Mouse (Mus musculus): ENCODE measurements around the gene Gsdma3. TPM values are rescaled to one million over a fixed set of nuclear protein-coding genes. Genes with fewer than 3 reads are reported as not detected.
"Not testable (repeated sequence)": the region's sequence is repeated elsewhere in the genome, so short reads cannot be mapped to it uniquely, and the experiment has no call there.

Gsdma3 gene
- polyA plus RNA-seq, 1 experiment from 2014 or later, result not detected

DNA sequence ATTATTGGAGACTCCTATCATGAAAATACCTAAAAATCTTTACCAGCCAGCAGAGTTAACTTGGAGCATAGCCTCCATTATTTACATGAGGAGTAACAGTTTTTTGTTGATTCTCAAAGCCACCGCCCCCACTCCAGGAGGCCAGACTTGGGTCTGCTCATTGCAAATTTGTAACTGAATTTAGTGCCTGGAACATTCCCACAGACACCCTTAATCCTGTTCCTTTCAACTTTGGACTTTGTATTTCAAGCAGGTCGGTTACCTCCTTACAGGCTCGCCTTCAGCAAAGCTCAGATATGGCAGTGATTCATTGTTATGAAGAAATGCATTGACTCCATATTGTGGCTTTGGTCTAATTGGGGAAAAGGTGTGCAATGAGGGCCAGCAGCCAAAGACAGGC, 18.6 kb downstream of the Gsdma3 start:
- no peaks in the 10 kb centered on the region; the same call in 1 of the 2 replicates for H3K27me3 ChIP-seq (ENCODE audit: control insufficient read depth, insufficient read depth, low read length)
- WGBS, result 82% methylated on average over 3 of the region's 3 CpGs
- no peaks in the 10 kb centered on the region for H3K36me3 ChIP-seq (replicated peaks; ENCODE audit: control insufficient read depth, insufficient read depth)
- no peaks in the 10 kb centered on the region for H3K4me1 ChIP-seq (replicated peaks; ENCODE audit: control insufficient read depth, insufficient read depth, low read length)
- no peaks in the 10 kb centered on the region for H3K9me3 ChIP-seq (ENCODE audit: control insufficient read depth, low read length)
- H3K9ac ChIP-seq, result no peak overlapping the region
- DNase-seq (ENCODE audit: low spot score) (no peak), ATAC-seq (ENCODE audit: low FRiP score) (no peak)
- H3K4me3 ChIP-seq (replicated peaks; ENCODE audit: low read length), result no peak overlapping the region
- H3K27ac ChIP-seq, result no peak overlapping the region
- H3K4me2 ChIP-seq (replicated peaks), result no peak overlapping the region

- no peaks in the 10 kb centered on the region; the same call in 1 of the 2 replicates for H3K27me3 ChIP-seq (ENCODE audit: control insufficient read depth, insufficient read depth, low read length)
- DNase-seq (ENCODE audit: low spot score) (no peak), ATAC-seq (ENCODE audit: low FRiP score) (no peak)
- no peak overlapping the region for H3K4me2 ChIP-seq (replicated peaks)
- no peak overlapping the region for H3K27ac ChIP-seq
- H3K36me3 ChIP-seq (replicated peaks; ENCODE audit: control insufficient read depth, insufficient read depth), result no peaks in the 10 kb centered on the region
- 74% methylated on average over 2 of the region's 2 CpGs for WGBS
- H3K9ac ChIP-seq, result no peak overlapping the region
- H3K9me3 ChIP-seq (ENCODE audit: control insufficient read depth, low read length), result no peaks in the 10 kb centered on the region
- H3K4me3 ChIP-seq (replicated peaks; ENCODE audit: low read length), result no peak overlapping the region
- H3K4me1 ChIP-seq (replicated peaks; ENCODE audit: control insufficient read depth, insufficient read depth, low read length), result no peaks in the 10 kb centered on the region
Measured at GRCm38 (mm10) chr11:98645946-98646345, 19.8 kb downstream of the Gsdma3 start.

DNA sequence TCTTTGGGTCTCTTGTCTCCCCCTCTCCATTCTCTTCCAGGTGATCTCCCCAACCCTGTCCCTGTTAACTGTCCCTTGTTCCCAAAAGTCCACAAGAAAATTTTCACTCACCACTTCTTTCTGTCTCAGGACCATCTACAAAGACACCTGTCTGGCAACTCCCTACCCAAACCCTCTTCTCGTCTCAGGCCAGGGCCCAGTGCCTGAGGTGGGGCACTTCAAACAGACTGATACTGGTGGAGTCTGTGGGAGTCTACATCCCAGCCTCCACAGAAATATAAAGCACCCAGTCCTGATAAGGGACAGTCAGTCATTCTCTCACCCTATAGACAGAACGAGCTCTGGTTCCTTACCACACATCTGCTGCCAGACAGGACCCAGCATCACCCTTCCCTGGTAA, 20.3 kb downstream of the Gsdma3 start, which contains the start of gene Gsdma2:
Gene Gsdma2, plus strand, starts transcription at position 301 of the 400 bp plus-strand sequence.
- Histone ChIP-seq H3K4me2 (replicated peaks) (no peak within 1 kb of the TSS), H3K9ac (no peak within 1 kb of the TSS), H3K9me3 (ENCODE audit: control insufficient read depth, low read length) (no peaks in the 10 kb centered on the region), H3K27me3 (ENCODE audit: control insufficient read depth, insufficient read depth, low read length) (no peaks in the 10 kb centered on the region; the same call in 1 of the 2 replicates), H3K36me3 (replicated peaks; ENCODE audit: control insufficient read depth, insufficient read depth) (no peaks in the 10 kb centered on the region), H3K4me3 (replicated peaks; ENCODE audit: low read length) (no peak within 1 kb of the TSS), H3K27ac (no peak within 1 kb of the TSS), H3K4me1 (replicated peaks; ENCODE audit: control insufficient read depth, insufficient read depth, low read length) (no peaks in the 10 kb centered on the region)
- DNase-seq (ENCODE audit: low spot score) (no peak), ATAC-seq (ENCODE audit: low FRiP score) (no peak)
- WGBS, result 65% methylated on average over 2 of the region's 2 CpGs

DNA sequence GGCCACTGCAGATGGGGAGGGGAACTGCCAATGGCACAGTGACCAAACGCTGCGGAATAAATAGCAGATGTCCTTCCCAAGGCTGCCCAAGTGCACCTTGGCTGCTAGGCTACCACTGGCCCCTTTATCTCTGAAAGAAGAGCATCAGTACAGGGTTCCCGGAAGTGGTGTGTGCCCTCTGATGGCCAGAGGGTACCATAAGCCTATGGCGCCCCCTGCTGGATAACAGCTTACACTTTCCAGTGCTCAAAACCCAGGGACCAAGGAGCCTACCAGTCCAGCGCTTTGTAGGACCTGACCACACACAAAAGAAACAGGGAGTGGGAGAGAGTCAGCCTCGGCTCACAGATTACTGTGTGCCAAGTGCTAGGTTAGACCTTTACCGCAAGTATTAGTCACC, 28.9 kb downstream of the Gsdma3 start:
- not testable (repeated sequence) for ATAC-seq (ENCODE audit: low FRiP score); H3K27me3 ChIP-seq (ENCODE audit: control insufficient read depth, insufficient read depth, low read length); H3K4me3 ChIP-seq (replicated peaks; ENCODE audit: low read length); H3K9me3 ChIP-seq (ENCODE audit: control insufficient read depth, low read length); H3K36me3 ChIP-seq (replicated peaks; ENCODE audit: control insufficient read depth, insufficient read depth); H3K4me2 ChIP-seq (replicated peaks); H3K9ac ChIP-seq; H3K27ac ChIP-seq; H3K4me1 ChIP-seq (replicated peaks; ENCODE audit: control insufficient read depth, insufficient read depth, low read length)
- 18% methylated on average over 7 of the region's 7 CpGs for WGBS
- peak; percentile 38 for DNase-seq (ENCODE audit: low spot score)

DNA sequence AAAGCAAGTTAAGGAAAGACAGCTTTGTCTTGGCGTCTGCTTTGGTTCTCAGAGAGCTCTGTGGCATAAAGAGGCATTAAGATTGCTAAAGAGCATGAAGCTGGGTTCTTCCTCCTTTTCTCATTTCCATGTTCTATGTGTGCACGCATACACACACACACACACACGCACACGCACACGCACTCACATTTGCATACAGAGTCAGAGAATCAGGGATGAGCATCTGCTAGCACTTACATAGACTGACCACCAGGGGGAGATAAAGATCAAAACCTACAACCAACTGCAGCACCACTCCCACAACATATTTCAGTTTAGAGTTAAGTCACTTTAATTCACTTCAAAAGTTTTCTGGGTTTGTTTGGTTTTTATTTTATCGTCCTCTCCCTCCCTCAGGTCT, 34.4 kb downstream of the Gsdma3 start:
- no peak for ATAC-seq (ENCODE audit: low FRiP score)

DNA sequence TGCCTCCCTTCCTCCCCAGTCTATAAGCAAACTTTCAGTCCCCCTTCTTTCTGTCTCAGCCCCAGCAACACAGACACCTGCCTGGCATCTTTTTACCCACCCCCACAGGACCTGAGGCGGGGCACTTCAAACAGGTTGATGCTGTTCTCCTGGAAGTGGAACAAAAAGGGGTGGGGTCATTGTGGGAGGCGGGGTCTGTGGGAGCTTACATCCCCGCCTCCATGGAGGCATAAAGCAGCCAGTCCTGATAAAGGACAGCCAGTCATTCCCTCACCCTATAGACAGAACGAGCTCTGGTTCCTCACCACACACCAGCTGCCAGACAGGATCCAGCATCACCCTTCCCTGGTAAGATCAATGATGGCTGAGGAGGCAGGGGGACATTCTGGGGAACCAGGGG, 37.9 kb downstream of the Gsdma3 start, which contains the start of gene Gsdma:
Gene Gsdma, plus strand, starts transcription at position 261 of the 400 bp plus-strand sequence.
- ATAC-seq (ENCODE audit: low FRiP score) (no peak), DNase-seq (ENCODE audit: low spot score) (no peak)
- Histone ChIP-seq H3K4me1 (replicated peaks; ENCODE audit: control insufficient read depth, insufficient read depth, low read length) (no peaks in the 10 kb centered on the region), H3K27ac (no peak within 1 kb of the TSS), H3K9me3 (ENCODE audit: control insufficient read depth, low read length) (no peaks in the 10 kb centered on the region), H3K27me3 (ENCODE audit: control insufficient read depth, insufficient read depth, low read length) (0 out of 2 replicates have a peak, but pooled peaks cover 7% of the 10 kb centered on the region), H3K9ac (no peak within 1 kb of the TSS), H3K36me3 (replicated peaks; ENCODE audit: control insufficient read depth, insufficient read depth) (no peaks in the 10 kb centered on the region), H3K4me2 (replicated peaks) (no peak within 1 kb of the TSS), H3K4me3 (replicated peaks; ENCODE audit: low read length) (no peak within 1 kb of the TSS)
- 23% methylated on average over 4 of the region's 4 CpGs for WGBS

More for the DNA sequence above, 34.4 kb downstream of the Gsdma3 start:
- no peaks in the 10 kb centered on the region for H3K9me3 ChIP-seq (ENCODE audit: control insufficient read depth, low read length)
- no peaks in the 10 kb centered on the region for H3K4me1 ChIP-seq (replicated peaks; ENCODE audit: control insufficient read depth, insufficient read depth, low read length)
- H3K4me2 ChIP-seq (replicated peaks), result peak overlapping the region; percentile 34
- DNase-seq (ENCODE audit: low spot score), result peak; percentile 82
- H3K36me3 ChIP-seq (replicated peaks; ENCODE audit: control insufficient read depth, insufficient read depth), result no peaks in the 10 kb centered on the region
- no peaks in the 10 kb centered on the region for H3K27me3 ChIP-seq (ENCODE audit: control insufficient read depth, insufficient read depth, low read length)
- no peak overlapping the region for H3K27ac ChIP-seq
- H3K4me3 ChIP-seq (replicated peaks; ENCODE audit: low read length), result no peak overlapping the region
- WGBS, result 9% methylated on average over 6 of the region's 6 CpGs
- 0 out of 2 replicates have a peak overlapping the region, but pooled peaks have one; percentile 17 for H3K9ac ChIP-seq

DNA sequence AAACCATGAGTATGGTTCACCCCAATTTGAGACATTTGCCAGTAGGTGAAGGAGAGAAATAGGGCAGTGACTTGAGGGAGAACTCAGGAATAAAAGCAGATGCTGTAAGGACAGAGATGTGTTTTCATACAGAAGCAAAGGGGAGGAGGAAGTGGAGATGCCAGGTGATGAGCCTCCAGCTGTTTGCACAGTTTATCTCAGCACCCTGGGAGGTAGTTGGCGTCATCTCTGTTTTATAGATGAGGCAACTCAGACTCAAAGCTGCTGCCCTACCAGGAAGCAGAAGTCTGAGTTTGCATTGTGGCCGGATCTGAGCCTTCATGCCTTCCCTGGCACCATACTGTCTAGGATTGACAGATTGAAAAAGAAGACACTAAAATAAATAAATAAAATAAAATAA, 42.8 kb downstream of the Gsdma3 start:
- 64% methylated on average over 2 of the region's 2 CpGs for WGBS

DNA sequence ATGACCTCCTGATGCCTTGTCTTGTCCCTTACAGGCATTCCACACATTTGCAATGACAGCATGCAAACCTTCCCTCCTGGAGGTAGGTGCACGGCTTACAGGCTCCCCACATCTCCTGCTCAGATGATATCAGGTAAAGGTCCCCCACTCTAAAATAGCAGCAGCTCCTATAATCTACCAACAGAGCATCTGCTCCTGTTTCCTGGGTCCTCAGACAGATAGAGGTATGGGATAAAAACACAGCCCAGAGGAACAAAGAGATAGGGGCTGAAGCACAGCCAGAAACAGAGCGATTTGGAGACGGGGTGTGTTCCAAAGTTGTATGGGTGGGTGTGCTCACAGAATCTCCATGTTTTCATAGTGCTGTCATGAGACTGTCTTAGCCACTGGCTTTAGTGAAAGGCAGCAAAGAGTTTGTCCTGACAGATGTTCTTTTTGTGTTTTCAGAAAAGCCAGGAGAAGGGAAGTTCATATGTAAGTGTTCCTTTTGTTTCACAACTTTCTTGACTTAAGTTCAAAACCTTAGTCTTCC, 45.2 kb downstream of the Gsdma3 start:
- Histone ChIP-seq H3K9ac (no peak overlapping the region), H3K9me3 (ENCODE audit: control insufficient read depth, low read length) (no peaks in the 10 kb centered on the region), H3K4me1 (replicated peaks; ENCODE audit: control insufficient read depth, insufficient read depth, low read length) (no peaks in the 10 kb centered on the region), H3K4me2 (replicated peaks) (no peak overlapping the region), H3K36me3 (replicated peaks; ENCODE audit: control insufficient read depth, insufficient read depth) (no peaks in the 10 kb centered on the region), H3K27me3 (ENCODE audit: control insufficient read depth, insufficient read depth, low read length) (0 out of 2 replicates have a peak, but pooled peaks cover 7% of the 10 kb centered on the region), H3K27ac (no peak overlapping the region), H3K4me3 (replicated peaks; ENCODE audit: low read length) (no peak overlapping the region)
- ATAC-seq (ENCODE audit: low FRiP score), result no peak
- DNase-seq (ENCODE audit: low spot score), result no peak
- WGBS, result 88% methylated on average over 3 of the region's 3 CpGs

More for the DNA sequence above, 42.8 kb downstream of the Gsdma3 start:
- Histone ChIP-seq H3K27ac (no peak overlapping the region), H3K9ac (no peak overlapping the region), H3K9me3 (ENCODE audit: control insufficient read depth, low read length) (no peaks in the 10 kb centered on the region), H3K27me3 (ENCODE audit: control insufficient read depth, insufficient read depth, low read length) (0 out of 2 replicates have a peak, but pooled peaks cover 7% of the 10 kb centered on the region), H3K4me1 (replicated peaks; ENCODE audit: control insufficient read depth, insufficient read depth, low read length) (no peaks in the 10 kb centered on the region), H3K4me2 (replicated peaks) (no peak overlapping the region), H3K36me3 (replicated peaks; ENCODE audit: control insufficient read depth, insufficient read depth) (no peaks in the 10 kb centered on the region), H3K4me3 (replicated peaks; ENCODE audit: low read length) (no peak overlapping the region)
- no peak for DNase-seq (ENCODE audit: low spot score)
- no peak for ATAC-seq (ENCODE audit: low FRiP score)

- no peaks in the 10 kb centered on the region for H3K9me3 ChIP-seq (ENCODE audit: control insufficient read depth, low read length)
Measured at GRCm38 (mm10) chr11:98671857-98672256, 45.7 kb downstream of the Gsdma3 start.

More at GRCm38 (mm10) chr11:98671857-98672256, 45.7 kb downstream of the Gsdma3 start:
- Histone ChIP-seq H3K4me1 (replicated peaks; ENCODE audit: control insufficient read depth, insufficient read depth, low read length) (no peaks in the 10 kb centered on the region), H3K36me3 (replicated peaks; ENCODE audit: control insufficient read depth, insufficient read depth) (no peaks in the 10 kb centered on the region), H3K4me3 (replicated peaks; ENCODE audit: low read length) (no peak overlapping the region), H3K4me2 (replicated peaks) (no peak overlapping the region), H3K27ac (no peak overlapping the region), H3K27me3 (ENCODE audit: control insufficient read depth, insufficient read depth, low read length) (0 out of 2 replicates have a peak, but pooled peaks cover 7% of the 10 kb centered on the region), H3K9ac (no peak overlapping the region)
- no peak for DNase-seq (ENCODE audit: low spot score)
- WGBS, result 55% methylated on average over 5 of the region's 5 CpGs
- ATAC-seq (ENCODE audit: low FRiP score), result no peak

Data from hindbrain, embryonic 14.5 days (tissue).